Mouse (Mus musculus) lung, postnatal 36 days (tissue): Measurements from ENCODE around the gene Thumpd3.

ENCODE experiments used
- DNase-seq: peaks from one replicate; pipeline ENCODE4 v3.0.0; 2022; ENCODE audit warnings: mixed read lengths

Gene Thumpd3

DNA sequence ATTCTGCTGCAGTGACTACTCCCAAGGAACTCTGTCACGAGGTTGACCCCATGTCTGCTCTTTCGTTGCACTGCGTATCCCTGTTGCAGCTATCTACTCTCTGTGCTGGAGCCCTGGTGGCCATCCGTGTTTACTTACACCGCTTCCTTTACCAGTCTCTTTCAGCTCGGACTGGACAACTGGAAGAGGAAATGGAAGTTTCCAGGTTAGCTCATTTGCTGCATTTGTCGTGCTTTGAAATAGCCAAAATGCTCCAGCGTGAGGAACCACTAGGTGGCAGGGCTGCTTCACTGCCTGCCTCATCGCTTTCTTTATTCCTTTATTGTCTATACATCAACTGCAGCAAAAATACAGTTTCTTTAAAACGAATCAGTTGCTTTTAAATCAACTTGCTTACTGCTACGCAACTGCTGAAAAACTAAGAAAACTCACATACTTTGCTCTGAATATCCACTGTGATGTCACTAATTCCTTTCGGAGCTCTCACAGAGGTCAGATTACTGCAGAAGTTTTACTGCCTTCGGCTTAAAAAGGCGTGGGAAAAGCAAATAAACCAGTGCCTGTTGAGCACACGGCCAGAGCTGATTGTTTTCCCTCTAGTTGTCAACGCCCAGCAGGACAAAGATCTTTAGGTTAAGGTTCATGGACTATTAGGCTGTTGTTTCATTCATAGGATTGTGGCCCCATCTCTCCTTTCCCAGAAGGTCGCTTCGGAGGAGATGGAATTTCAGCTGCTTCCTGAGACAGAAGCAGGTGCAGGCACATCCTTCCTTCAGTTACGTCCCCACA lies 7.9 kb upstream of the Thumpd3 start:
- peak; percentile 84 for DNase-seq

DNA sequence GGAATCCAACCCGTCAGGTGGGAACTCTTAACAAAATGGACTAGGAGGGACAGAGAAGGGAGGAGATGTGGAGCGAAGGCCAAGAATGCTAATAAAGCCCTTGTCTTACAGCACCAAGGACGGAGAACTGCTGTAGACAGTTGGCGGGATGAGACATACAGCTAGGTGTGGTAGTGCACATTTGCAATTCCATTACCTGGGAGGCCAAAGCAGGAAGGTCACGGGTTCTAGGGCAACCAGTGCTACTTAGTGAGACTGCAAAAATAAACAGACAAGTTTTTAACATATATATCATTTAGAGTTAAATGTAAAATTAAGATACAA lies 7.3 kb upstream of the Thumpd3 start:
- no peak for DNase-seq

DNA sequence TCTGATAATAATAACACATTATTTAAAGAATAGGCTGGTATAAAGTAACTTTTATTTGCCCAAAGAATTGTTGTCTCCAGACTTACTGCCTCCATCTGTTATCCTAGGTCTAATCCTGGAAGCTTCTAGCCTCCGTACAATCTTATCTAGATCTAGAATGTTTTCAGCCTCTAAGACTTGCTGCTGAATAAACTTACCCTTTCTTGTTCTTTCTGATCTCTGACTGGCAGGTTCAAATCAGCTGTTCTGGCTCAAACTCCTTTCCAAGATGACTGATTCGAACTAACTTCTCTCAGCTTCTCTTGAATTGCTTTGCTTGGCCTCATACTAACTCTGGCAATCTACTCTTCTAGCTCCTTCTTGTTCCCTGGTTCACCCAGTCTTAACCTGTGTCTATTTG lies 5.7 kb upstream of the Thumpd3 start:
- no peak for DNase-seq

DNA sequence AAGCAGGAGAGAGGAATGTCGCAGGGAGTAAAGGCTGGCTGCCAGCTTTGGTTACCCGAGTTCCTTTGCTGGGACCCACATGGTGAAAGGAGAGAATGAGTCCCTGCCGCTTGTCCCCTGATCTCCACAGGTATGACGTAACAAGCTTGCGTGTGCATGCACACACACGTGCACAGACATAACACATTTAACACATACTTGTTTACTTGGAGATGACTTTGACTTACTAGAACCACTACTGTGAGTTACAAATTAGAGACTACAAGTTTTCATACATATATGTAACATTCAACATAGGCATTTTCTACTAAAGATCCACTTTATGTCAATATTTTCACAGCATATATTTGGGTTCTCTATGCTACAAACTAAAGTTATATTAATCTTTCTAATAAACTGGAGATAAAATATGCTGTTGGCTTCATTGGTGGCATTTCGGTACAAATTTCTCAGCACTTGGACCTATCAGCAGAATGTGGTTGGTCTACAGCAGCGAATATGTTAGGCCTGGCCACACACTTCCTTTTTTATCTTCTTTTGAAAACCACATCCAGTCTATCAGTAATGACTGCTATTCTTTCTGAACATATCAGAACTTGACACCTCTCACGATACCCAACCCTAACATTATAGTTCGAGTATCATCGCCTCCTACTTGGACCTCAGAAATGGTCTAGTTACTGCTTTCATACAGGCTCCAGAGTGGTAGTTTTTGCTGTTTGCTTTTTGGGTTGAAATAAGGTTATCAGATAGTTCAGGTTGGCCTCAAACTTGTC lies 4.6 kb upstream of the Thumpd3 start:
- DNase-seq: no peak

DNA sequence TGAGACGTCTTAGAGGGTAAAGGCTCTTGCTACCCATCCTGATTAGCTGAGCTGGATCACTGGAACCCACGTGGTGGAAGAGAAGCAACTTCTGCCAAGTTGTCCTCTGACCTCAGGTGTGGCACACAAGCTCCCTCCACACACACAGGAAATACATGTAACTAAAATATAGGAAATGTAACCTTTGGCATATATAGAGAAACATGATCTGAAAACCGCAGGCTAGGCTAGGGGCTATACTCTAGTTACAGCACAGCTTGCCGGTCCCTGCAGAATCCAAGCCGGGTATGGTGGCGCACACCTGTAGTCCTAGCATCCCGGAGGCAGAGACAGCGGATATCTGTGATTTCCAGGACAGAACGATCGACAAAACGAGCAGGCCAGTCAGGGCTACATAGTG lies 450 bp upstream of the Thumpd3 start:
- no peak for DNase-seq

DNA sequence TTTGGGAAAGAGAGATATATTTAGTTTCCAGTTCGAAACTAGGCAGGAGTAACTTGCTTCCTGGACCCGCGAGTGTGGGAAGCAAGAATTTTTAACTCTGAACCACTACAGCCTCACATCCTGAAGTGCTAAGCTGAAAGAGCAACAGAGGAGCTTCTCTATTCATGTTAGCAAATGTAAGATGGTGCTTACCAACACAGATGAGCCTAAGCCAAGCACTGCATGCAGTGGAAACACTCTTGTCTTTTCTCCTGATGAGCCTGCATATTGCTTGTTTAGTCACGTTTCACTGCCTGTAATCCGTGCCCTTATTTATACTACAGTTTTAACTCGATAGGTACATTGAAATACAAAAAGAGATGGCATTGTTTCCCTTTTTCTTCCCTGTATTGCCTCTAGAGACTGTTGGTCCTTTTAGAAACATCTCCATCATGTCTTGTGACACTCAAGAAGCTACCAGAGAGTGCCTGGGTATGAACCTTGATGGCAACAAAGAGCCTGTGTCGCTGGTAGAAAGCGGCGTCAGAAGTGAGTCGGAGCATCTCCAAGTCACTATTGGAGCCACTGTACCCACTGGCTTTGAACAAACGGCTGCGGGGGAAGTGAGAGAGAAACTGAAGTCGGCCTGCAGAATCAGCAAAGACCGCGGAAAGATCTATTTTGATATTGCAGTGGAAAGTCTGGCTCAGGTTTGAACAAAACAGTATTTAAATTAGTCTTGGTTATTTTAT lies 1.2 kb downstream of the Thumpd3 start:
- no peak for DNase-seq

DNA sequence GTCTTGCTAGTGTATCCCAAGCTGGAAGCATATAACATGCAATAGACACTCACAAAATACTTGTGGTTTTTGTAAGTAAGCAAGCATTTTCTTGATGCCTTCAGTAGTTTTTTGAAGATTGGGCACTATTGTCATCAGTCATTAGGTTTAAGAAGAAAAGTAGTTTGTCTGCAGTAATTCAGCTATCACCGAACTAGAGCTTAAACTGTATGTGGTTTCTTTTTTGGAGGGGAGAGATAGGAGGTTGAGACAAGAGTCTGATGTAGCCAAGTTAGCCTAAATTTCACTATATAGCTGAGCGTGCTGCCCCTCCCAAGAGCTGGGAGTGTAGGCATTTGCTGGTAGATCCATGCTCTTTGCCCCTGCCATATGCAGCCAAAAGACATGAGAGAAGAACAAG lies 2.3 kb downstream of the Thumpd3 start:
- no peak for DNase-seq

DNA sequence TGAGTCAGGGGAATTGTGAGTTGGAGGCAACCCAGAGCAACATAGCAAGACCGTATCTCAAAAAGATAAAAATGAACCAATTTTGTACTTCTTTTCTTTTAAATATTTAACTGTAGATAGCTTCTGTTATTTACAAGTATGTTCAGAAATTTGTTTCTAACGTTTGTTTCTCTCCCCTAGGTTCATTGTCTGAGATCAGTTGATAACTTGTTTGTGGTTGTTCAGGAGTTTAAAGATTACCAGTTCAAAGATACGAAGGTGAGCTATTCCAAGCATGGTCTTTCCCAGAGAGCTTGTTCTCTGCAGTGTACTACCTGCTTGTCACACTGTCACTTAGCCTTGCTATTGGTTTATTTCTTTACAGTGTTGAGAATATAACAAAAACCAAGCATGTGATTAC lies 3.1 kb downstream of the Thumpd3 start:
- no peak for DNase-seq

DNA sequence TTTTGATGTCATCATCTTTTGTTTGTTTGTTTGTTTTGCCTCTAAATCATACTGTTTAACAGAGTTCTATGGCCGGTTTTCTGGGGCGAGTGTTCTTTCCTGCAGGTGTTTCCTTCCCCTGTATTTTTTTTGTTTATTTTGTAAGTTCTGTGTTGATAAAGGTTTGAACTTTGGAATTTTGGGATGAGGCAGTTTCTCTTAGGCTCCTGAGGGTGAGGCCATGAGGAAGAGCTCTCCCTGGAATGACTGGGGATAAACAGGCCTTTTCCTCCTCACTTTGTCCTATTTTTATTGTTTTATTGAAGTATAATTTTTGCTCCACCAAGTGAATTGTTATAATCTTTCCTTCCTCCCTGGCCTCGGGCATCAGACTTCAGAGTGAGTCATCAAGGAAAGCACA lies 6.9 kb downstream of the Thumpd3 start:
- DNase-seq: no peak

DNA sequence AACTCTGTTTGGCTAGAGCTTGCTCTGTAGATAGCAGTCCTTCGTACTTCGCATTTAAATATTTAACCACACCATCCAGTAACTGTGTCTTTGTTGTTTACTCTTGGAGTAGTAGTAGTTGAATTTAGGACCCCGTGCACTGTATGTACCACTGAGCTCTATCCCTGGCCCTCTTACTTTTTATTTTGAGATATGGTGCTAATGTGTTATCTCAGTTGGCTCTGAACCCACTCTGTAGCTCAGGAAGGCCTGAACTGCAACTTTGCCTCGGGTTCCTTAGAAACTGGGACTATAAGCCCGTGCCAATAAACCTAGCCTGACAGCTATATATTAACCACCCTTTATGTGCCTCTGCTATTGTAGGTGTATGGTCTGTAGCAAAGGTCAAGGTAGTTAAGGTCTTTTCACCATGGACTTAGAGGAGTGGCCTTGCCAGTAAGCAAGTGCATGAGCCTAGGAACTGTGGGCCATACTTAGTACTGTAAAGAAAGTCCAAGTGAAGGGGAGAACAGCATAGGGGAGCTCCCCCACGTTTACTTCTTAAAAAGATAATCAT lies 8.6 kb downstream of the Thumpd3 start:
- DNase-seq: no peak

DNA sequence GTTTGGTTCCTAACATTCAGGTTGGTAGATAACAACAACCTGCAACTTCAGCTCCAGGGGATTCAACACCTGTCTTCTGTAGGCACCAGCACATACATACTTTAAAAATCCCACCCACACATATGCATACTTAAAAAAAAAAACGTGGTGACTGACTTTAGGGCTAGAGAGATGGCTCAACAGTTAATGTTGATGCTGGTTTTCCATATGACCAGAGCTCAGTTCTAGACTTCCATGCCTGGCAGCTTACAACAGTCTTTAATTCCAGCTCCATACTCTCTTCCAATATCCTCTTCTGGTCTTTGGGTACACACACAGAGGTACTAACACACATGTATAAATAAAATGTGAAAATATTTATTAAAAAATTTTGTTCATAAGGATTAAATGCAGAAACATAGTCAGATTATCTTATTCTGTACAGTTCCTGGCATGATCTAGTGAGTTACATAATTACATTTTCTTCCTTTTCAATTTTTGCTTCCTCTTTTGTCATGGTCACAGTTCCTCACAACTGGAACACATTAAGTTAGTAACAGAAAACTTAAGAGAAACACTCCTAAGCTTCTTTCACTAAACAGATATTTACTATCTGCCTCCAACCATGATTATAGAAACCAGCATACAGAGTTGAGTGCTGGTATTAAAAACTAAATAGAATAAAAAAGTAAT lies 15.0 kb downstream of the Thumpd3 start:
- no peak for DNase-seq

DNA sequence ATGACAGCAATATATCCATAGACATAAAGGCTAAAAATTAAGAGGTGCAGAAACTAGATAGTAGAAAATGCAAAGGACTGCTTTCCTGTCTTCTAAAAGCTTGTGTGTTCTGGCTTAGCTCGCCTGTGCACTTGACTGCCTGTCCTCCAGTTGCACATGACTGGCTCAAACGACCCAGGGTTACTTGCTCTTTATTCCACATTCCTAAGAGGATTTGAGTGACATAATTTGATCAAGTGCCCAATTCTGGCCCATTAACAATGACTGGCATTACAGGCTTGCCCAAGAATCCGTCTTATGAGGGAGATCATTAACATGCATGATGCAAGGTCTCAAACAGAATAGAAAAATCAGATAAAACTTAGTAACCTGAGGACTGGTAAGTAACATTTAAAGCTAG lies 16.2 kb downstream of the Thumpd3 start:
- peak; percentile 86 for DNase-seq

DNA sequence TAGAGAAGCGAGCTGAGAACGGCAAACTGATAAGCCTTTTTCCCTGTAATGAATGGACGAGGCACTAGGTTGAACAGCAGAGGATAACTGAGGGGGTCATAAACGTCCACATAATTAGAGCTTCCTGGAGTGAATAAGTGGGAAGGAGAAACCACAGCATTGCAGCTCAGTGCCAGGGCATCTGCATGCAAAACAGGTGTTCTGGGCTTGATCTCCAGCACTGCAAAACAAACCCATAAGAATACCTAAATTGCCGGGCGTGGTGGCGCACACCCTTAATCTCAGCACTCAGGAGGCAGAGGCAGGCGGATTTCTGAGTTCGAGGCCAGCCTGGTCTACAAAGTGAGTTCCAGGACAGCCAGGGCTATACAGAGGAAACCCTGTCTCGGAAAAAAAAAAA lies 17.3 kb downstream of the Thumpd3 start:
- no peak for DNase-seq

DNA sequence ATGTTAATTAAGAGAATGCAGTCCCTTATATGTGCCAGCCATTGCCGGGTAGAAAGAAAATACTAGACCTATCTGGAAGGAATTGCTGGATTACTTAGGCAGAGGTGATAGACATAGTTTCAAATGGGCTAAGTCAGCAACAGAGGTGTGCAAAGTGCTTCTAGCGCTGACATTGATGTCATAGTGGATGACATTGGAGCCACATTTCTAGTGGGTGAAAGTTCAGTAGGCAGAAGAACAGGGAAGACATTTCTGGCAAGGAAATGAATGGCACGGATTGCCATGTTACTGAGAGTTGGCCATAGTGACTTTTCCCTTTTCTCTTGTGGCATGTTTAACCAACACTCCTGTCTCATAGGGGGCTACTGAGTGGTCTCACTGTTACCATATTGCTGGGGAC lies 19.2 kb downstream of the Thumpd3 start:
- DNase-seq: no peak

DNA sequence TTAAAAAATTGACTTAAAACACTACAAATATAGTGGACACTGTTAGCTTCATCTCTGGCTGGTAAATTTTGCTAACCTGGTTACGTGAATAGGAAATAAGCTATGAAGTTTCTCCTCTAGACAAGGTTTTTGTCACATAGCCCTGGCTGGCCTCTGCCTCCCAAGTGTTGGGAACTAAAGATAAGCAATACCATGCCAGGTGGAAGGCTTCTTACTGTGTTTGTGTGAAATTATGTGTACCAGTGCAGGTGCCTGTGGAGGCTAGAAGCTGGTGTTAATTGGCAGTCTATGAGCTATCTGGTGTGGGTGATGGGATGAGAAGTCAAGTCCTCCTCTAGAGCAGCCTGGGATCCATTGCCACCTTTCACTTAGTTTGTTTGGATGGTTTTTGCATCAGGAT lies 23.1 kb downstream of the Thumpd3 start:
- no peak for DNase-seq

DNA sequence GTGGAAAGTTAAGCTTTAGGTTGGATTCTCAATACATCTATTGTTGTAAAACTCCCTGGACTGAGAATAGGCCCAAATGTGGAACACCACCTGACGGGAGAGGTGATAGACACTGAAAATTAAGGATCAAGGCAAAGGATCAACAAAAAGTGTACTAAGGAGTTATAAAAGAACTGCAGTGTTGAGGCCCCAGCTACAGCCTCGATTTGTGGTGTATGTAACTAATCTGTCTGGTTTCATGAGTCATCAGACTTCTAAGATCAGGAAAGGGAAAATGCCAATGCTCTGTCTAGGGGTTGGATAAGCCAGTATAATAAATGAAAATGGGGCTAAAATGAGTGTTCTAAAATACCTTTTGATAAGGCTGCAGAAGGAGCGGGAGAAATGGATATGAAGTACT lies 29.2 kb downstream of the Thumpd3 start:
- no peak for DNase-seq

DNA sequence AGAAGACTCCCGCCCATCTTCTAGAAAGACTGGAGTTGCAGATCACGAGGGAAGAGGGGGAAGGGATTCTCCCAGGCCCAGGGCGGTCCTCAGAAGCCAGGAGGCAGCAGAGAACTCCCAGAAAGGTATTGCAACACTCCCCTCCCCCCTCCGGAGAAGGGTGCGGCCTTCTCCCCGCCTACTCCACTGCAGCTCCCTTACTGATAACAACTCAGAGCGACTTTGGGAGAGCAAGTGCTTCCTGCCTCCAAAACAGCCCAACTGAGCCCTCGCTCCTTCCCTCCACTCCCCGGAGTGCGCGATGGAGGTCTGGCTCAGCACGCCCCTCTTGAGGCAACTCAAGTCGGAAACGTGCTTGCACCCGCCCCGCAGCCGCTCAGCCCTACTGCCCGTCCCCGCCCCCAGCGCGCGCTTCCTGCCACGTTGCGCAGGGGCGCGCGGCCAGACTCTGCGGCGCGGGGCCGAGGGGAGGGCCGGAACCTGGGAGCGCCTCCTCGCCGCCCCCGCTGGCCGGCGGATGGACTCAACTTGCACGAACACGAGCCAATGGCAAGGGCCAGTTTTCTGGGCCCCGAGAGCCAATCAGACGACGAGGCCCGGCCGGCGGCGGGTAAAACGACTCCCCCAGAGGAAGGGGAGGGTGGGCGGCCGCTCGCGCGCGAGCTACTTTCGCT lies 30.1 kb downstream of the Thumpd3 start:
- DNase-seq: peak; percentile 96

DNA sequence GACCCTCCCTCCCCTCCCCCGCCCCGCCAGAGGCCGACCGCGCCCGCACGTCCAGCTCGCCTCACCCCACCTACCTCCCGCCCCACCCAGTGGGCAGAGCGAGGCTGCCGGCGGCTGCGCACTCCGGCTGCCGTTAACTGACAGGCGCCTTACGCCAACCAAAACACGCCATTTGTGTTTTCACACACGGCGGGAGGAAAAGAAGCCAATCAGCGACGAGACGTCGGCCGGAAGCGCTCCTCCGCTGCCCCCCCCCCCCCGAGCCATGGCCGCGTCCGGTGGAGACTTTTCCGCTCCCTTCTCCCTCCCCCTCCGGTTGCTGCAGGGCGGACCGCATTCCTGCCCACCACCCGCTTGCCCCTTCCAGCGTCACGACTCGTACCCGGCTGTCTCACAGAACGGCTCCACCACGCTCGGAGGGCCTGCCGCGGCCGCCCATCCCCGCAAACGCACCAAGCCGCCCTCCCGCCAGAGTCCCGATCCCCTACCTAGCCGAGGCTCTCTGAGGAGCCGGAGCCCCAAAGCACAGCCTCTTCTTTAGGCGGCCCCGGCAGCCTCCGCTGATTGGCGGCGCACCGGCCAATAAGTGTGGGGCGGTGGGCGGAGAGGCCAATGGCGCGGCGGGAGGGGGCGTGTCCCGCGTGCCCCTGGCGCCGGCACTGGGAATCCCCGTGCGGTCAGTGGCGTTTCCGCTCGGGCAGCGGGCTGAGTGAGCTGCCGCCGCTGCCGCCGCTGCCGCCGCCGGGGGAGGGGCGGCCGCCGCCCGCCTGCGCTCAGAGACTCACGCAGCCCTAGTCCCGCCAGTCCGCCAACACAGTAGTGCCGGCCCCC lies 30.9 kb downstream of the Thumpd3 start, which contains the start of gene Setd5:
Gene Setd5 (plus strand): TSS at position 680 of the 831 bp plus-strand sequence.
- peak; percentile 98 for DNase-seq

DNA sequence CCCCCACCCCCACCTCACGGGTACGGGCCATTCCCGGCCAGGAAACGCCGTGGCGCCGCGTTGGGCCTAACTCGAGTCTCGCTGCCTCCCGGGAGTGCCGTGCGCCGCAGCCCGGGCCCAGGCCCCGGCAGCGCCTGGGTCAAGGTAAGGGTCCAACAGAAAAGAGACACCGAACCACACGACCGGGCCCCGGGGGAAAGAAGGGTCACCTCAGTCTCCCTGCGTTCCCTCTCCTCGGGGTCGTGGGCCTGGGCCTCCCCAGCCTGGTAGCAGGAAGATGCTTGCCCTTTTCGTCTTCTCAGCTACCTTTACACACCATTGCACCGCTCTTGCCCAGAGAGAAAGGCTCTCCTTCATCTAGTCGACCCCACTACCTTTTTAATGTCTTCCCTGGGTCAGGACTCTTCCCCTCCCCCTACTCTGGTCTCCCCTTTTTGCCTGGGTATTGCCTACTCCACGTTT lies 31.6 kb downstream of the Thumpd3 start:
- DNase-seq: no peak

DNA sequence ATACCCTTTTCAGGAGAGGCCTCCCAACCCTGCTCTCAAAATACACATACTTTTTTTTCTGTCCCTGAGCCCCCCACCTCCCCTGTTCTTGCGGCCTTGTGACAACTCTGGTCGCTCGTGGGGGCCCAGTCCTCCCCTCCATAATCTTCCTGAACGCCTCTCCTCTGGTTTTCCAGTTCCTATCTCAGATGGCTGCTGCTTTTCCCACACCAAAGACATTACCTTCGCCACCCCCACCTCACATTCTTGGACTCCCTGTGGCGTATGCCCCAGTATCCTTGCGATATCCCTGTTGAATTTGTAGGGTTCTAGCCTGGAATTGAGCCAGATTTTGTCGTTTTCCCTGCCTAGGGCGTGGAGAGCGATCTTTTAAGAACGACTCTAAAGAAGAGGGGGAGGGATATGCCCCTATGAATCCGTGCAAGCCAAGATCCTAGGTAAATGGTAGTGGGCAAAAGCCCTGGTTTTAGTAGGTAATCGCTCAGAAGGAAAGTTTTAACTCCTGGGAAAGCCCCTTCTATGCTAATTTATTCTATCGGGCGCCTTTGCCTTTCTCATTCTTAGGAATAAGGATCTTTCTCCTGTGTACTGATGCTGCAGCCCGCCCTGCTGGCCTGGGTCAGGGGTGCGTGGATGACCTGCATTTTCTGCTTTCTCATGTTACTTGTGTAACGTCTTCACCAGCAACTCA lies 32.2 kb downstream of the Thumpd3 start:
- DNase-seq: peak; percentile 38

DNA sequence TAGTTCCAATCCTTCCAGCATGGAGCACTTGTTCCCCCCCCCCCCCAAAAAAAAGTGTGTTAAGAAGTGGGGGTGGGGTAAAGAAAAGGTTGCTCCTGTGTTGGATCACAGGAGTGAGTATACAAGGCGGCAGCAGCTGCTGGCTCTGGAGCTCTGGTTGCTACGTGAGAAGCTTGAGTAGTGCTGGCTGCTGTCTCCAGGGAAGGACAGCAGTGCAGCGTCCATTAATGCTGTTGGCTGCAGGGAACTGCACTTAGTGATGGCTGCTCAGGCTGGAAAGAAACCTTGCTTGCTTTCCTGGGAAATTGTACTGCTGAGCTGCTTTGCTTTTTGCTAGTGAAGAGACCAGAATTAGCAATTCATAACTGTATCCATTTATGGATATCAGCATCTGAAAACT lies 33.5 kb downstream of the Thumpd3 start:
- DNase-seq: no peak
